Mouse (Mus musculus) kidney, postnatal 0 days (tissue): ENCODE measurements around the gene S100a9. TPM values are rescaled to one million over a fixed set of nuclear protein-coding genes. Genes with fewer than 3 reads are reported as not detected.
A peak's percentile ranks its signal among the peaks of the same experiment; 100 is the strongest.

Experiments used
- ATAC-seq: fragments of 200-750 bp; cut with Nextera tagmentation; replicated peaks from 2 replicates; pipeline ENCODE4 v1.8.0; 2017; ENCODE audit warnings: low read depth, moderate number of reproducible peaks, moderate TSS enrichment, moderate library complexity; ENCODE audit not compliant: low FRiP score
- DNase-seq: peaks from one replicate; pipeline ENCODE4 v3.0.0-alpha.2; 2016; ENCODE audit warnings: low spot score
- H3K27ac ChIP-seq: fragments of 300-500 bp; sonication (generic); 2 replicates; pipeline ENCODE4 v1.5.1; 2014; ENCODE audit warnings: mild to moderate bottlenecking
- H3K27me3 ChIP-seq: fragments of 300-500 bp; sonication (generic); 2 replicates; pipeline ENCODE4 v1.6.1; 2014; ENCODE audit warnings: low read length, mixed read lengths; ENCODE audit not compliant: insufficient read depth
- H3K36me3 ChIP-seq: fragments of 300-500 bp; sonication (generic); 2 replicates; pipeline ENCODE4 v1.6.1; 2014; ENCODE audit warnings: low read length, mixed read lengths; ENCODE audit not compliant: insufficient read depth
- H3K4me1 ChIP-seq: fragments of 300-500 bp; sonication (generic); replicated peaks from 2 replicates; pipeline ENCODE4 v1.6.1; 2014; ENCODE audit warnings: antibody characterized with exemption, low read length, mixed read lengths; ENCODE audit not compliant: insufficient read depth
- H3K4me2 ChIP-seq: fragments of 300-500 bp; sonication (generic); 2 replicates; pipeline ENCODE4 v1.6.1; 2014; ENCODE audit warnings: mild to moderate bottlenecking, low read length, moderate library complexity, mixed read lengths
- H3K4me3 ChIP-seq: fragments of 300-500 bp; sonication (generic); replicated peaks from 2 replicates; pipeline ENCODE4 v1.5.1; 2014; ENCODE audit warnings: low read depth, low read length
- H3K9ac ChIP-seq: fragments of 300-500 bp; sonication (generic); 2 replicates; pipeline ENCODE4 v1.6.1; 2014; ENCODE audit warnings: low read depth, low read length
- H3K9me3 ChIP-seq: fragments of 300-500 bp; sonication (generic); replicated peaks from 2 replicates; pipeline ENCODE4 v1.6.1; 2016; ENCODE audit warnings: low read length, inconsistent platforms, mixed read lengths
- CTCF ChIP-seq: IDR thresholded peaks from 2 replicates; pipeline ENCODE4 v1.5.1; 2016; ENCODE audit warnings: antibody characterized with exemption, low read depth, mild to moderate bottlenecking, moderate library complexity
- WGBS: fragments of 180-500 bp; shearing (Covaris S2); extraction: QIAGEN DNeasy Blood & Tissue Kit; methylation state at CpG from one replicate; pipeline ENCODE4 v1.1.7; 2014; 5-methylcytosine and 5-hydroxymethylcytosine counted together
- polyA plus RNA-seq: library from polyadenylated mRNA; unstranded; fragments of >200 nt; fragmentation: Nextera tagmentation; extraction: Ambion mirVana; gene quantifications from 2 replicates; pipeline ENCODE4 v1.2.1, GENCODE M21; 2015

The S100a9 gene
- polyA plus RNA-seq, 1 experiment from 2014 or later = 42.6 TPM

- ATAC-seq = no peak
- DNase-seq = no peak
- H3K4me2 ChIP-seq = no peak overlapping the region
- H3K4me1 ChIP-seq = no peaks in the 10 kb centered on the region
- no peak overlapping the region for H3K27ac ChIP-seq
- no peak overlapping the region for H3K9ac ChIP-seq
- H3K9me3 ChIP-seq = no peaks in the 10 kb centered on the region
- no peaks in the 10 kb centered on the region for H3K27me3 ChIP-seq
- TF ChIP-seq CTCF = no peak
- H3K36me3 ChIP-seq = no peaks in the 10 kb centered on the region
- 75% methylated on average over 2 of the region's 2 CpGs for WGBS
- H3K4me3 ChIP-seq = no peak overlapping the region
Measured at GRCm38 (mm10) chr3:90686835-90687234, 8.7 kb downstream of the S100a9 start.

- Histone ChIP-seq H3K4me1 (no peaks in the 10 kb centered on the region), H3K9me3 (no peaks in the 10 kb centered on the region), H3K4me2 (no peak overlapping the region), H3K27me3 (no peaks in the 10 kb centered on the region), H3K4me3 (no peak overlapping the region), H3K36me3 (no peaks in the 10 kb centered on the region), H3K9ac (no peak overlapping the region), H3K27ac (no peak overlapping the region)
- no peak for DNase-seq
- WGBS = 83% methylated on average over 3 of the region's 3 CpGs
- no peak for ATAC-seq
- TF ChIP-seq CTCF = no peak
Measured at GRCm38 (mm10) chr3:90683929-90684328, 11.6 kb downstream of the S100a9 start.

GRCm38 (mm10) chr3:90678656-90679055 lies 16.9 kb downstream of the S100a9 start:
- no peaks in the 10 kb centered on the region for H3K27me3 ChIP-seq
- 68% methylated on average over 3 of the region's 3 CpGs for WGBS
- H3K9me3 ChIP-seq = no peaks in the 10 kb centered on the region
- DNase-seq (no peak), ATAC-seq (no peak)
- H3K27ac ChIP-seq = no peak overlapping the region
- H3K4me3 ChIP-seq = no peak overlapping the region
- H3K36me3 ChIP-seq = no peaks in the 10 kb centered on the region
- no peaks in the 10 kb centered on the region for H3K4me1 ChIP-seq
- no peak overlapping the region for H3K9ac ChIP-seq
- TF ChIP-seq CTCF = no peak
- no peak overlapping the region for H3K4me2 ChIP-seq

GRCm38 (mm10) chr3:90668846-90669245 lies 26.7 kb downstream of the S100a9 start, which contains the start of gene S100a8:
Gene S100a8, plus strand, starts transcription at chr3:90668978.
- no peaks in the 10 kb centered on the region for H3K4me1 ChIP-seq
- TF ChIP-seq CTCF = no peak
- no peak within 1 kb of the TSS for H3K4me3 ChIP-seq
- no peak for ATAC-seq
- H3K36me3 ChIP-seq = no peaks in the 10 kb centered on the region
- no peaks in the 10 kb centered on the region for H3K27me3 ChIP-seq
- DNase-seq = no peak
- no peak within 1 kb of the TSS for H3K4me2 ChIP-seq
- 60% methylated on average over 8 of the region's 8 CpGs for WGBS
- H3K27ac ChIP-seq = no peak within 1 kb of the TSS
- no peak within 1 kb of the TSS for H3K9ac ChIP-seq
- no peaks in the 10 kb centered on the region for H3K9me3 ChIP-seq

- H3K4me1 ChIP-seq = no peaks in the 10 kb centered on the region
- no peaks in the 10 kb centered on the region for H3K36me3 ChIP-seq
- no peaks in the 10 kb centered on the region for H3K27me3 ChIP-seq
- H3K4me2 ChIP-seq = no peak overlapping the region
- WGBS = 73% methylated on average over 2 of the region's 2 CpGs
- no peaks in the 10 kb centered on the region for H3K9me3 ChIP-seq
- peak; percentile 65 for TF ChIP-seq CTCF
- H3K4me3 ChIP-seq = no peak overlapping the region
- ATAC-seq (no peak), DNase-seq (peak; percentile 33)
- no peak overlapping the region for H3K27ac ChIP-seq
- H3K9ac ChIP-seq = no peak overlapping the region
Measured at GRCm38 (mm10) chr3:90664219-90664618, 31.3 kb downstream of the S100a9 start.

GRCm38 (mm10) chr3:90659364-90660044 lies 36.0 kb downstream of the S100a9 start:
- no peaks in the 10 kb centered on the region for H3K27me3 ChIP-seq
- no peaks in the 10 kb centered on the region for H3K9me3 ChIP-seq
- no peak overlapping the region for H3K27ac ChIP-seq
- no peak overlapping the region for H3K9ac ChIP-seq
- no peaks in the 10 kb centered on the region for H3K36me3 ChIP-seq
- ATAC-seq = no peak
- no peak for DNase-seq
- no peak for TF ChIP-seq CTCF
- H3K4me1 ChIP-seq = no peaks in the 10 kb centered on the region
- no peak overlapping the region for H3K4me3 ChIP-seq
- H3K4me2 ChIP-seq = no peak overlapping the region

- Histone ChIP-seq H3K36me3 (no peaks in the 10 kb centered on the region), H3K27ac (no peak overlapping the region), H3K9ac (no peak overlapping the region), H3K4me3 (no peak overlapping the region), H3K9me3 (no peaks in the 10 kb centered on the region), H3K27me3 (no peaks in the 10 kb centered on the region), H3K4me1 (no peaks in the 10 kb centered on the region), H3K4me2 (no peak overlapping the region)
- no peak for ATAC-seq
- peak; percentile 4 for DNase-seq
- peak; percentile 36; the same call in 1 of the 2 replicates for TF ChIP-seq CTCF
- WGBS = 65% methylated on average over 4 of the region's 4 CpGs
Measured at GRCm38 (mm10) chr3:90657405-90657804, 38.1 kb downstream of the S100a9 start.
